Mouse (Mus musculus) C2C12 (cell line): Measurements from ENCODE around the gene Mapk8ip3. TPM values are rescaled to one million over a fixed set of nuclear protein-coding genes. Genes with fewer than 3 reads are reported as not detected.

ENCODE experiments used
- H3K27me3 ChIP-seq: one replicate; pipeline ENCODE4 v1.6.1; 2011; ENCODE audit not compliant: control insufficient read depth, insufficient read depth, insufficient read length
- H3K36me3 ChIP-seq: one replicate; pipeline ENCODE4 v1.6.1; 2011; ENCODE audit not compliant: control insufficient read depth, insufficient read depth
- H3K4me3 ChIP-seq: one replicate; pipeline ENCODE4 v1.5.1; 2011; ENCODE audit warnings: mild to moderate bottlenecking, control low read depth; ENCODE audit not compliant: poor library complexity, insufficient read depth, severe bottlenecking
- H3K79me2 ChIP-seq: one replicate; pipeline ENCODE4 v1.6.1; 2011; ENCODE audit not compliant: control insufficient read depth, insufficient read depth
- H3K79me3 ChIP-seq: one replicate; pipeline ENCODE4 v1.6.1; 2011; ENCODE audit warnings: low read depth, control low read depth
- H3ac ChIP-seq: one replicate; pipeline ENCODE3; 2011; ENCODE audit warnings: low read depth; ENCODE audit not compliant: control insufficient read depth, insufficient read length
- CEBPB ChIP-seq: IDR thresholded peaks from one replicate; pipeline ENCODE4 v1.6.1; 2011; ENCODE audit warnings: low read depth, mild to moderate bottlenecking, control low read depth, moderate library complexity
- CTCF ChIP-seq: IDR thresholded peaks from one replicate; pipeline ENCODE4 v1.5.1; 2011; ENCODE audit not compliant: control insufficient read depth, insufficient read depth, insufficient read length
- FOSL1 ChIP-seq: IDR thresholded peaks from one replicate; pipeline ENCODE4 v1.8.0; 2011; ENCODE audit warnings: mild to moderate bottlenecking, low read length; ENCODE audit not compliant: poor library complexity, insufficient read depth, severe bottlenecking
- MAX ChIP-seq: IDR thresholded peaks from one replicate; pipeline ENCODE4 v1.6.1; 2011; ENCODE audit warnings: mild to moderate bottlenecking, control low read depth
- MYOD1 ChIP-seq: IDR thresholded peaks from one replicate; pipeline ENCODE4 v1.6.1; 2011; ENCODE audit warnings: low read depth; ENCODE audit not compliant: control insufficient read depth, insufficient read length
- MYOG ChIP-seq: IDR thresholded peaks from one replicate; pipeline ENCODE4 v1.6.1; 2011; ENCODE audit not compliant: control insufficient read depth, insufficient read length; ENCODE audit errors: extremely low read depth
- USF1 ChIP-seq: IDR thresholded peaks from one replicate; pipeline ENCODE4 v1.6.1; 2011; ENCODE audit warnings: low read depth, mild to moderate bottlenecking, control low read depth, moderate library complexity
- polyA plus RNA-seq: library from polyadenylated mRNA; unstranded; fragments of >200 nt; fragmentation: generic; extraction: Trizol; gene quantifications from one replicate; pipeline ENCODE4 v1.2.1, GENCODE M21; 2012; ENCODE audit warnings: missing spikeins

The Mapk8ip3 gene
- polyA plus RNA-seq, 1 experiment: 17.7 TPM

DNA sequence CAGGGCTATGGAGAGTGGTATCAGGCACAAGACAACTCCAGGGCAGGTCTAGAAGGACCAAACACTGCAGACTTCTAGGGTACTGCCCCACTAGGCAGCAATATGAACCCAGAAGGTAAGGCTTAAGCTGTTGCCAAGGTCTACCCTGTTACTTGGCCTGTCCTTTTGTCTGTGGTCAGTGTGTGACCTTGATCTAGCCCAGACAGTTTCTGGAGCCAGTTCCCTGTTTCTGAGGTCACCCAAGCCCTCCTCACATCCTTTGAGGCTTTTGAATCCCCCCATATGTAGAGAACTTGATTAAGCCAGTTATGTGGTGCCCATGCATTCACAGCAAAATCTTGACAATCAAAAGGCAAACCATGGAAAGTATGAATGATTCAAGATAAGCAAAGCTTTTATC, 1.1 kb downstream of the Mapk8ip3 start:
- Histone ChIP-seq H3K79me2 (peaks cover 61% of the 10 kb centered on the region), H3ac (peak overlapping the region; percentile 60), H3K79me3 (peaks cover 50% of the 10 kb centered on the region), H3K27me3 (no peaks in the 10 kb centered on the region), H3K36me3 (peaks cover 18% of the 10 kb centered on the region), H3K4me3 (peak overlapping the region; percentile 78)
- TF ChIP-seq USF1: no peak
- no peak for TF ChIP-seq MAX

- Histone ChIP-seq H3K27me3 (no peaks in the 10 kb centered on the region), H3K79me2 (peaks cover 69% of the 10 kb centered on the region), H3K4me3 (peak overlapping the region; percentile 78), H3ac (peak overlapping the region; percentile 49), H3K36me3 (peaks cover 18% of the 10 kb centered on the region), H3K79me3 (peaks cover 55% of the 10 kb centered on the region)
- TF ChIP-seq CEBPB: peak; percentile 13
- TF ChIP-seq FOSL1: no peak
These were observed 1.9 kb downstream of the Mapk8ip3 start for GRCm38 (mm10) chr17:24934926-24935325.

GRCm38 (mm10) chr17:24933163-24933562, 3.6 kb downstream of the Mapk8ip3 start:
- Histone ChIP-seq H3K79me2 (peaks cover 86% of the 10 kb centered on the region), H3K27me3 (no peaks in the 10 kb centered on the region), H3K4me3 (no peak overlapping the region), H3ac (no peak overlapping the region), H3K36me3 (peaks cover 18% of the 10 kb centered on the region), H3K79me3 (peaks cover 68% of the 10 kb centered on the region)
- TF ChIP-seq MYOG: no peak
- TF ChIP-seq FOSL1: no peak
- no peak for TF ChIP-seq CEBPB
- no peak for TF ChIP-seq MYOD1
- no peak for TF ChIP-seq CTCF
- no peak for TF ChIP-seq USF1
- no peak for TF ChIP-seq MAX

DNA sequence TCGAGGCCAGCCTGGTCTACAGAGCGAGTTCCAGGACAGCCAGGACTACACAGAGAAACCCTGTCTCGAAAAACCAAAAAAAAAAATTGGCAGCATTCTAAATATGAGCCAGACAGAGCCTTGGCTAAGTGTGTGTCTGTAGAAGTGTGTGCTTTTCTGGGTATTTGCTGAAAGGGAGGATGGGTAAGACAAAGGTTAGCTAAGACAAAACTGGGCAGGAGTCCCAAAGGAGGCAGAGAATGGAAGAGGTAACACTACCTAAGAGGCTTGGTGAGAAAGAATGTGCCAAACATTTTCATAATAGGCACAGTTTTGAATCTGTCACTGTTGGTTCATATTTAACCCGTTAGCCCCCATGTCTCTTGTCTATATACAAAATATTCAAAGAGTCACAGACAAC, 4.3 kb downstream of the Mapk8ip3 start:
- H3K79me3 ChIP-seq: peaks cover 73% of the 10 kb centered on the region
- H3K36me3 ChIP-seq: peaks cover 18% of the 10 kb centered on the region
- H3K27me3 ChIP-seq: no peaks in the 10 kb centered on the region
- no peak overlapping the region for H3ac ChIP-seq
- TF ChIP-seq CTCF (no peak), CEBPB (no peak), FOSL1 (no peak), USF1 (no peak), MAX (no peak), MYOD1 (no peak), MYOG (no peak)
- H3K79me2 ChIP-seq: peaks cover 94% of the 10 kb centered on the region
- H3K4me3 ChIP-seq: no peak overlapping the region

DNA sequence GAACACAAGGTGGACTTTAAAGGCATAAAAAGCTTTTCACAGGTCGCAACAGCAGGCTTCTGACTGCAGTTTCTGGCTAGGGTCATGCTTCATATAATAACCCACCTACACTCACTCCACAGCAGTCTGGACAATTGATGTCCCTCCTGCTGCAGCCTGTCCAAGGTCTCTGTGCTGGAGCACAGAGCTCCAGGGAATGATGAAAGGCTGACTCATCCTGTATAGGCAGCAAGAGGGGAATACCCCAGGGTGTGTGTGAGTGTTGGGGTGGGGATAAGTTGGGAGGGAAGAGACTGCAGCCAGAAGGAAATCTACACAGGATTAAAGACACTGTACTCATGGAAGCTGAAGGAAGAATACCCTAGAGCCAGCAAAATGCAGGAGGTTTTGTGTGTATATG, 7.3 kb downstream of the Mapk8ip3 start:
- peaks cover 64% of the 10 kb centered on the region for H3K79me3 ChIP-seq
- no peak overlapping the region for H3ac ChIP-seq
- H3K27me3 ChIP-seq: no peaks in the 10 kb centered on the region
- TF ChIP-seq MYOD1 (no peak), FOSL1 (peak; percentile 15), CEBPB (peak; percentile 33), USF1 (no peak)
- peaks cover 45% of the 10 kb centered on the region for H3K36me3 ChIP-seq
- H3K4me3 ChIP-seq: no peak overlapping the region
- H3K79me2 ChIP-seq: peaks cover 87% of the 10 kb centered on the region

DNA sequence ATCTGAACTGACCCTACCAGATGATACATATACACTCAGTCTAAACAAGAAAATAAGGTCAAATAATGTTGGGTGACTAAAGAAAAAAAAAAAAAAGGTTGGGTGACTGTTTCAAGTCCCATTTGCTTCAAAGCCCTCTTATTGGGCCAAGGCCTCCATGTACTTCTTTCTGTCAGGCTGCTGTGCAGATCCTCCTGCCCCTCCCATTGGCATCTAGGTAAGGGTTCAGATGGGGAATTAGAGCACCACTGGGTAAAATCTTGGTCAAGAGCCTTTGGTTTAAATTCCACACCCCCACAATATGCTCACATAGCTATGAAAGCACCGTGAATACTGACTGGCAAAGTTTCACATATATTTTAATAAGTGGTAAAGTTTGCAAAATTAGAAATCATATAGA, 13.5 kb downstream of the Mapk8ip3 start:
- Histone ChIP-seq H3ac (no peak overlapping the region), H3K36me3 (peaks cover 82% of the 10 kb centered on the region), H3K27me3 (no peaks in the 10 kb centered on the region), H3K79me2 (peaks cover 24% of the 10 kb centered on the region), H3K4me3 (no peak overlapping the region), H3K79me3 (peaks cover 19% of the 10 kb centered on the region)
- no peak for TF ChIP-seq MAX
- TF ChIP-seq MYOD1: no peak
- TF ChIP-seq CTCF: no peak
- TF ChIP-seq USF1: no peak
- TF ChIP-seq MYOG: no peak
- TF ChIP-seq CEBPB: no peak
